Mouse (Mus musculus): ENCODE results near the gene Pak6.
A peak's percentile ranks its signal among the peaks of the same experiment; 100 is the strongest.

DNA sequence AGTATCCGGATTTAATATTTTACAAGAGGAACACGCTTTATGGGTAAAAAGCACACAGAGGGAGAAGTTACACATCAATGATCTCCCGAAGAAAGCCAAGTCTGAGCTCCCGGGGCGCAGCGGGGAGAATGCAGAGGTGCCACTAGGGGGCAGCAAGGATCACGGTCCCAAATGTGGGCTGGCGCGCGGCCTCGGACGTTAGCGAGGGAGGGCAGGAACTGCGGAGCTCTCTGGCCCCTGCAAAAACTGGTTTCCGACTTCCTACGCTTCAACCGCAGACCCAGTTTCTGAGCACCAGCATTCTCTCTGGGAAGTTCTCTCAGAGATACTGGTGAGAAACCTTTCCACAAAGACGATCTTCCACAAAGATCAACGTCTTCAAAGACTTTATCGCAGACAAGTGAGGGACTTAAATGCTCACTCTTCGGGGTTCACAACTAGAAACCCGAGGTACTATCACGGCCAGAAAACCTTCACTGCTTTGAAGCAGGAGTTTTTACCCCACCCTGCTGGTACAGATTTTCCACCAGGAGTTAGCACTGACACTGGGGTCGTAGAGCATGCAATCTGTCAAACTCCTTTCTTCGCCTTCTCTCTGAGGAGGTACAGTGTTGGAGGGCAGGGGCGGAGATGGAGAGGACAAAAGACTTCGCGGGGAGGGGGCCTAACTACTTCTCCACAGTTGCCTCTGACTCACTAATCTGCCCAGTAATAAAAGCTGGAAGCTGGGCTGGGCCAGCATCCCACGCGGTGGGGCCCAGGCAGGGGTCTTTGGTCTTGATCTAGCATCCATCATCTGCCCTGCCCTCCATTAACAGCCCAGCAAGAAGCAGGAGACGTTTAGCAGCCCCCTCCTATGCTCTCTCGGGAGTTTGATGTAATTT lies 37.3 kb downstream of the Pak6 start:
- peak; percentile 62 for TF ChIP-seq RAD21 (IDR thresholded peaks at IDR 0.05; ENCODE audit: low read depth, low read length)
- no peak for TF ChIP-seq JUND (conservative IDR thresholded peaks at IDR 0.05; ENCODE audit: low read depth, low read length)
- TF ChIP-seq MAZ (IDR thresholded peaks at IDR 0.05; ENCODE audit: low read depth, low read length), result no peak
- peak; percentile 89 for TF ChIP-seq SMC3 (IDR thresholded peaks at IDR 0.05; ENCODE audit: low read depth, low read length)
- no peak for TF ChIP-seq POLR2A (IDR thresholded peaks at IDR 0.05; ENCODE audit: low read depth, low read length)
- TF ChIP-seq POLR2AphosphoS2 (IDR thresholded peaks at IDR 0.05; ENCODE audit: low read depth, low read length), result no peak
- no peak for TF ChIP-seq USF1 (IDR thresholded peaks at IDR 0.05; ENCODE audit: low read depth, low read length)
- TF ChIP-seq CTCF (conservative IDR thresholded peaks at IDR 0.05 in 1 of 2, IDR thresholded peaks at IDR 0.05 in 1 of 2; ENCODE audit: low read depth in 2 of 2, low read length in 2 of 2), result peak in 1 of 2 experiments; percentile 84; a peak in 3 of 4 replicates
- no peak for TF ChIP-seq MAX (IDR thresholded peaks at IDR 0.05; ENCODE audit: low read length)
- no peak for TF ChIP-seq MYC (IDR thresholded peaks at IDR 0.05; ENCODE audit: low read depth, low read length)
- TF ChIP-seq MEF2A (IDR thresholded peaks at IDR 0.05; ENCODE audit: borderline replicate concordance, low read depth, low read length), result no peak
- TF ChIP-seq USF2 (conservative IDR thresholded peaks at IDR 0.05; ENCODE audit: low read depth, low read length), result no peak
- no peak for TF ChIP-seq ETS1 (conservative IDR thresholded peaks at IDR 0.05; ENCODE audit: low read depth, low read length)
